Mouse (Mus musculus) liver, embryonic 13.5 days (tissue): Measurements from ENCODE around the gene Dgat2. TPM values are rescaled to one million over a fixed set of nuclear protein-coding genes. Genes with fewer than 3 reads are reported as not detected.
A peak's percentile ranks its signal among the peaks of the same experiment; 100 is the strongest.

ENCODE experiments used
- ATAC-seq: fragments of 200-750 bp; cut with Nextera tagmentation; 2 replicates; pipeline ENCODE4 v1.8.0; 2017; ENCODE audit warnings: low read depth, mild to moderate bottlenecking, moderate number of reproducible peaks, moderate library complexity
- DNase-seq: peaks from one replicate; pipeline ENCODE4 v3.0.0; 2022
- H3K27ac ChIP-seq: fragments of 300-500 bp; sonication (generic); 2 replicates; pipeline ENCODE4 v1.5.1; 2015; ENCODE audit warnings: moderate library complexity, mild to moderate bottlenecking, inconsistent platforms
- H3K27me3 ChIP-seq: fragments of 300-500 bp; sonication (generic); 2 replicates; pipeline ENCODE4 v1.6.1; 2015; ENCODE audit warnings: mild to moderate bottlenecking, inconsistent platforms
- H3K36me3 ChIP-seq: fragments of 300-500 bp; sonication (generic); 2 replicates; pipeline ENCODE4 v1.6.1; 2015; ENCODE audit warnings: mild to moderate bottlenecking, inconsistent platforms
- H3K4me1 ChIP-seq: fragments of 300-500 bp; sonication (generic); replicated peaks from 2 replicates; pipeline ENCODE4 v1.6.1; 2015; ENCODE audit warnings: inconsistent platforms
- H3K4me2 ChIP-seq: fragments of 300-500 bp; sonication (generic); 2 replicates; pipeline ENCODE4 v1.6.1; 2015; ENCODE audit warnings: inconsistent platforms, mild to moderate bottlenecking, moderate library complexity
- H3K4me3 ChIP-seq: fragments of 300-500 bp; sonication (generic); replicated peaks from 2 replicates; pipeline ENCODE4 v1.5.1; 2015; ENCODE audit warnings: mild to moderate bottlenecking, inconsistent platforms
- H3K9ac ChIP-seq: fragments of 300-500 bp; sonication (generic); 2 replicates; pipeline ENCODE4 v1.6.1; 2015; ENCODE audit warnings: mild to moderate bottlenecking, inconsistent platforms
- H3K9me3 ChIP-seq: fragments of 300-500 bp; sonication (generic); replicated peaks from 2 replicates; pipeline ENCODE4 v1.6.1; 2016; ENCODE audit warnings: inconsistent platforms
- WGBS: fragments of 180-500 bp; shearing (Covaris S2); methylation state at CpG from one replicate; pipeline ENCODE4 v1.1.7; 2015; ENCODE audit not compliant: insufficient replicate concordance; 5-methylcytosine and 5-hydroxymethylcytosine counted together
- polyA plus RNA-seq: library from polyadenylated mRNA; unstranded; fragments of >200 nt; fragmentation: Nextera tagmentation; extraction: Ambion mirVana; gene quantifications from 2 replicates; pipeline ENCODE4 v1.2.1, GENCODE M21; 2015

Dgat2 gene
- polyA plus RNA-seq, 1 experiment from 2014 or later = 71.1 TPM

- Histone ChIP-seq H3K4me3 (no peak overlapping the region), H3K27me3 (no peaks in the 10 kb centered on the region), H3K36me3 (peaks cover 15% of the 10 kb centered on the region), H3K4me1 (peaks cover 44% of the 10 kb centered on the region), H3K27ac (peak overlapping the region; percentile 39; the same call in 1 of the 2 replicates), H3K4me2 (no peak overlapping the region), H3K9me3 (peaks cover 5% of the 10 kb centered on the region; the same call in 1 of the 2 replicates), H3K9ac (no peak overlapping the region)
- DNase-seq (no peak), ATAC-seq (peak; percentile 53; the same call in 1 of the 2 replicates)
- 42% methylated on average over 5 of the region's 5 CpGs for WGBS
Measured at GRCm38 (mm10) chr7:99120865-99121521, 61.5 kb downstream of the Dgat2 start.

- Histone ChIP-seq H3K9ac (no peak overlapping the region), H3K27me3 (no peaks in the 10 kb centered on the region), H3K4me3 (no peak overlapping the region), H3K4me1 (peaks cover 44% of the 10 kb centered on the region), H3K9me3 (peaks cover 5% of the 10 kb centered on the region; the same call in 1 of the 2 replicates), H3K27ac (no peak overlapping the region), H3K4me2 (no peak overlapping the region), H3K36me3 (peaks cover 15% of the 10 kb centered on the region)
- 22% methylated on average over 4 of the region's 4 CpGs for WGBS
- ATAC-seq (no peak), DNase-seq (no peak)
Measured at GRCm38 (mm10) chr7:99120082-99120481, 62.4 kb downstream of the Dgat2 start.

GRCm38 (mm10) chr7:99116781-99117180, 65.7 kb downstream of the Dgat2 start:
- no peaks in the 10 kb centered on the region for H3K9me3 ChIP-seq
- H3K27me3 ChIP-seq = no peaks in the 10 kb centered on the region
- no peak overlapping the region for H3K27ac ChIP-seq
- ATAC-seq (no peak), DNase-seq (no peak)
- H3K36me3 ChIP-seq = peaks cover 10% of the 10 kb centered on the region; the same call in 1 of the 2 replicates
- WGBS = 65% methylated on average over 3 of the region's 3 CpGs
- no peak overlapping the region for H3K9ac ChIP-seq
- peaks cover 27% of the 10 kb centered on the region for H3K4me1 ChIP-seq
- H3K4me2 ChIP-seq = no peak overlapping the region
- no peak overlapping the region for H3K4me3 ChIP-seq

DNA sequence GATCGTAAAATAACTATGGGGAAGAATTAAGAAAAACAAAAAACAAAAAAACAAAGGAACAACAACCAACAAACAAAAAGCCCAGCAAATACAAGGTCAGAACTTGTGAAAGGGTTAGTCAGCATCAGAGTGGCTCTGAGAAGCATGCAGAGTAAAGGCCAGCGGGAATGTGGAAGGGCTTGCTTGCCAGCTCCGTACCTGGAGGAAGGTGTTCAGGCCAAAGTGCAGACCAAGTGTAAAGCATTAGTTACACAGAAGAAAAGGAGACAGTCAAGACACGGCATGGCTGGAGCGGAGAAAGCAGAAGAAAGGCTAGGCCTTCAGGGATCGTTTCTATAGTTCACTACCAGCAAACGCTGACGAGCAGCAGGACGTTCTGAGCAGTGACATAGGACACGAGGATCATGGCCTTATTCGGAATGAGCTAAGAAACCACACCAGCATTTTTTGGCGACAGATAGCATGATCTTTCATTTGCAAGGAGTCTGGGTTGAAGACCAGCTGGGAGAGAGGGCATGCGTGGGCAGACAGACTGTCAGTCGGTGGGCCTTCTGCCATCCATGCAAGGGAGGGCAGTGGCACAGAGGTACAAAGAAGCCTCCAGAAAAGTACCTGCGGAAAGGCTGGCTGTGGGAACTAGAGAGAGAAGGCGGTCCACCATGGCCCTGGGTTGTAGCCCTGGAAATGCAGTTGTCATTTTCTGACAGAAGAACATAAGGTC, 68.4 kb downstream of the Dgat2 start:
- no peak for DNase-seq
- no peak overlapping the region for H3K4me3 ChIP-seq
- H3K9ac ChIP-seq = no peak overlapping the region
- peaks cover 10% of the 10 kb centered on the region; the same call in 1 of the 2 replicates for H3K36me3 ChIP-seq
- no peaks in the 10 kb centered on the region for H3K27me3 ChIP-seq
- ATAC-seq = no peak
- no peak overlapping the region for H3K4me2 ChIP-seq
- H3K27ac ChIP-seq = no peak overlapping the region
- 77% methylated on average over 16 of the region's 16 CpGs for WGBS
- H3K9me3 ChIP-seq = no peaks in the 10 kb centered on the region
- peaks cover 8% of the 10 kb centered on the region for H3K4me1 ChIP-seq

DNA sequence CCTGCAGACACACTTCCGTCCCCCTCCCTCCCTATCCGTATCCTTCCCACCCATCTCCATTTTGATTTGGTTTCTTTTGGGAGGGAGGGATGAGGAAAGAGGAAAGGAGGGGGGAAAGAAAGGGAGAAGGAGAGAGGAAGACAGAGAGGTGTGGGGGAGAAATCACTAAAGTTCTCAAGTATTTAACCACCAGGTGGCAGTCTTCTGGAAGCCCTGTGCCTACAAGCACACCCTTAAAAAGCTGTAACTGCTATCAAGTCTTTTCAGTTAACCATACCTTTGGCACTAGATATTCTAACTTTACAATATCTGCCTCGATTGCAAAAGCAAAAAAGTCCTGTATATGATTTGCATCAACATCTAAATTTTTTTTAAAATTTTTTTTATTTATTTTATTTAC, 75.0 kb downstream of the Dgat2 start:
- no peaks in the 10 kb centered on the region for H3K9me3 ChIP-seq
- H3K27me3 ChIP-seq = no peaks in the 10 kb centered on the region
- no peak overlapping the region for H3K4me2 ChIP-seq
- peaks cover 22% of the 10 kb centered on the region for H3K4me1 ChIP-seq
- H3K9ac ChIP-seq = no peak overlapping the region
- no peak overlapping the region for H3K4me3 ChIP-seq
- WGBS = 50% methylated on average over 3 of the region's 3 CpGs
- DNase-seq (no peak), ATAC-seq (no peak)
- no peak overlapping the region for H3K27ac ChIP-seq
- H3K36me3 ChIP-seq = no peaks in the 10 kb centered on the region

DNA sequence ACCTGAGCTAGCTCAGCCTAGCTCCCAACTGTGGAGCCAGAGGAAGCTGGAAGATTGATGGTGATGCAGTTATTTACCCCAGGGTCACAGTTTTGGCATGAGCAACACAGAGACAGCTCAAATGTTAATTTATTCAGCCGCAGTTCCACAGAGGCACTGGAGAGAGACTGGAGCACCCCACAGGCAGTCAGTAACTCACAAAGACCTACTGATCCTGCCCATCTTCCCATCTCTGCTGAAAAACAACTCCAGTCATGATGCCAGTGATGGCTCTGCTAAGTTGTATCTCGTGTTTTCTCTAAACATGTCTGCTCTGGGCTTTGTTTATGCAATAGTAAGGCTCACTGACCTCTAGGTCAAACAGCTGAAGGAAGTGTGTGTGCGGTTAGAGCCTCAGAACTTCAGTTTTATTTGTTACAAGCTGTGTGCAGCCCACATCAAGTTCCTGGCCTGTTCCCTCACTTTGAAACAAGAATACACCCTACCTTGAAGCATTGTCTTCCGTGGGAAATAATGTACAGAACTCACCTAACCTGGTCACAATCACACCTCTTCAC, 75.7 kb downstream of the Dgat2 start:
- no peaks in the 10 kb centered on the region for H3K9me3 ChIP-seq
- H3K4me3 ChIP-seq = no peak overlapping the region
- H3K36me3 ChIP-seq = no peaks in the 10 kb centered on the region
- H3K9ac ChIP-seq = no peak overlapping the region
- peaks cover 30% of the 10 kb centered on the region for H3K4me1 ChIP-seq
- H3K27me3 ChIP-seq = no peaks in the 10 kb centered on the region
- peak overlapping the region; percentile 32; the same call in 1 of the 2 replicates for H3K27ac ChIP-seq
- ATAC-seq (no peak), DNase-seq (no peak)
- no peak overlapping the region for H3K4me2 ChIP-seq
- WGBS = 59% methylated on average over 4 of the region's 4 CpGs

Other genes starting within 250 kb of the Dgat2 start
- 8.9 and 9.0 TPM in 2 replicates for gene Uvrag, start 41.6 kb downstream of the Dgat2 start, polyA plus RNA-seq
- 35.9 and 37.5 TPM in 2 replicates for gene Mogat2, start 55.9 kb upstream of the Dgat2 start, polyA plus RNA-seq
- 0.10 TPM in 2 replicates for gene Map6, start 84.7 kb upstream of the Dgat2 start, polyA plus RNA-seq
- 127 TPM in 2 replicates for gene Serpinh1, start 170.5 kb upstream of the Dgat2 start, polyA plus RNA-seq
- gene Gdpd5, start 198.7 kb upstream of the Dgat2 start, polyA plus RNA-seq = 1.3 TPM in 2 replicates